33 mouse cellular contexts compared by ENCODE assay signal in the genomic region with DNA sequence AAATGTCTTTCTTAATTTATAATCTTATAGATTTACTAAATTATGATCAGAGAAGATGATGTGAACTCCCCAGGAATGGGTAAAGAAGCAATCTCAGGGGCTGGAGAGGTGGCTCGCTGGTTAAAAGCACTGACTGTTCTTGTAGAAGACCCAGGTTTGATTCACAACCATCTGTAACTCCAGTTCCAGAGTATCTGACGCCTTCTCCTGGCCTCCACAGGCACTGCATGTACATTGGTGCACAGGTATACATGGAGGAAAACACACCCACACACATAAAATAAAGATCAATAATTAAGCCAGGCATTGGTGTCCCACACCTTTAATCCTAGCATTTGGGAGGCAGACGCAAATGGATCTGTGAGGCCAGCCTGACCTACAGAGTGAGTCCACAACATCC. TPM values are rescaled to one million over a fixed set of nuclear protein-coding genes. Genes with fewer than 3 reads are reported as not detected.
"Had no signal": no experiment of that assay in that cellular context is flagged by ENCODE, and none has a peak within 500 bp of the region (broad histone marks: within the 10 kb centered on the region; RNA-seq: fewer than 3 reads in every experiment).

No protein-coding gene starts in this region.

- H3K9ac ChIP-seq: embryonic facial prominence, embryonic 12.5 days; embryonic facial prominence, embryonic 13.5 days; embryonic facial prominence, embryonic 15.5 days; forebrain, embryonic 12.5 days; forebrain, embryonic 13.5 days; forebrain, embryonic 15.5 days; forebrain, postnatal 0 days had no signal

- H3K9me3 ChIP-seq: embryonic facial prominence, embryonic 10.5 days; embryonic facial prominence, embryonic 12.5 days; embryonic facial prominence, embryonic 13.5 days; embryonic facial prominence, embryonic 15.5 days; forebrain, embryonic 10.5 days; forebrain, embryonic 12.5 days; forebrain, embryonic 13.5 days; forebrain, embryonic 15.5 days had no signal

- H3K4me2 ChIP-seq: embryonic facial prominence, embryonic 12.5 days; embryonic facial prominence, embryonic 13.5 days; embryonic facial prominence, embryonic 15.5 days; forebrain, embryonic 12.5 days; forebrain, embryonic 13.5 days; forebrain, embryonic 15.5 days had no signal

- H3K4me3 ChIP-seq: embryonic facial prominence, embryonic 10.5 days; embryonic facial prominence, embryonic 12.5 days; embryonic facial prominence, embryonic 13.5 days; embryonic facial prominence, embryonic 15.5 days; erythroblast, embryonic 14.5 days; forebrain, embryonic 10.5 days; forebrain, embryonic 12.5 days; forebrain, embryonic 13.5 days; forebrain, embryonic 15.5 days; gastrocnemius, adult 2 months; heart, adult 2 months had no signal

- H3K27ac ChIP-seq: embryonic facial prominence, embryonic 10.5 days; embryonic facial prominence, embryonic 12.5 days; embryonic facial prominence, embryonic 13.5 days; embryonic facial prominence, embryonic 15.5 days; forebrain, embryonic 10.5 days; forebrain, embryonic 12.5 days; forebrain, embryonic 13.5 days; forebrain, embryonic 15.5 days; gastrocnemius, adult 2 months; heart, adult 2 months had no signal

- ATAC-seq: forebrain, embryonic 13.5 days; forebrain, embryonic 14.5 days; forebrain, embryonic 15.5 days; forebrain, embryonic 16.5 days; forebrain, postnatal 0 days had no signal

- H3K36me3 ChIP-seq: embryonic facial prominence, embryonic 10.5 days; embryonic facial prominence, embryonic 12.5 days; embryonic facial prominence, embryonic 13.5 days; embryonic facial prominence, embryonic 15.5 days; forebrain, embryonic 10.5 days; forebrain, embryonic 12.5 days; forebrain, embryonic 15.5 days had no signal

- H3K4me1 ChIP-seq: embryonic facial prominence, embryonic 10.5 days; embryonic facial prominence, embryonic 12.5 days; embryonic facial prominence, embryonic 15.5 days; forebrain, embryonic 10.5 days; forebrain, embryonic 12.5 days; forebrain, embryonic 13.5 days; forebrain, embryonic 15.5 days had no signal

- H3K27me3 ChIP-seq: embryonic facial prominence, embryonic 12.5 days; embryonic facial prominence, embryonic 15.5 days; forebrain, embryonic 12.5 days; forebrain, embryonic 13.5 days; forebrain, embryonic 15.5 days had no signal

- DNase-seq: cerebellum, adult 9-10 months; cerebellum, adult 9-11 months; cerebellum, postnatal 10 days; cerebellum, postnatal 14 days; cerebellum, postnatal 25 days; cerebellum, postnatal 36 days; embryo, embryonic 11 days; forebrain, postnatal 0 days; gastrocnemius, adult 2 months; gastrocnemius, postnatal 10 days; gastrocnemius, postnatal 14 days; gastrocnemius, postnatal 25 days; gastrocnemius, postnatal 36 days; heart, adult 11 months; heart, adult 18-20 months; heart, adult 2 months had no signal

RNA-seq across cellular contexts. Expression of a gene that starts 26.1 kb away (rescaled TPM):
- total RNA-seq: common myeloid progenitor, adult 5-6 weeks; granulocyte monocyte progenitor cell, adult 5-6 weeks had no signal
- polyA plus RNA-seq: embryonic facial prominence, embryonic 10.5 days; embryonic facial prominence, embryonic 11.5 days; embryonic facial prominence, embryonic 12.5 days; erythroblast, embryonic 14.5 days; forebrain, embryonic 10.5 days; forebrain, embryonic 11.5 days; forebrain, embryonic 12.5 days; forebrain, embryonic 14.5 days; forebrain, embryonic 16.5 days had no signal

RNA-seq across cellular contexts. Expression of a gene that starts 33.8 kb away (rescaled TPM):
- total RNA-seq: granulocyte monocyte progenitor cell, adult 5-6 weeks had no signal
- polyA plus RNA-seq: erythroblast, embryonic 14.5 days had no signal

RNA-seq across cellular contexts. Expression of a gene that starts 44.9 kb away (rescaled TPM):
- total RNA-seq: granulocyte monocyte progenitor cell, adult 5-6 weeks; heart, adult 18-20 months; heart, adult 2 months; heart, adult 8-10 months had no signal
- polyA plus RNA-seq: embryonic facial prominence, embryonic 10.5 days; embryonic facial prominence, embryonic 11.5 days; embryonic facial prominence, embryonic 12.5 days; embryonic facial prominence, embryonic 13.5 days; embryonic facial prominence, embryonic 14.5 days; erythroblast, embryonic 14.5 days; forebrain, embryonic 10.5 days; forebrain, embryonic 11.5 days; forebrain, embryonic 12.5 days had no signal
